Mouse (Mus musculus): ENCODE data around the gene Srsf7.

- TF ChIP-seq ZC3H11A (IDR thresholded peaks at IDR 0.05; ENCODE audit: borderline replicate concordance, low read depth, low read length) (no peak), CHD2 (IDR thresholded peaks at IDR 0.05; ENCODE audit: low read depth, low read length) (no peak), ZNF384 (IDR thresholded peaks at IDR 0.05; ENCODE audit: low read depth, low read length) (no peak), MAFK (IDR thresholded peaks at IDR 0.05; ENCODE audit: insufficient read depth, low read depth, low read length) (no peak), HCFC1 (IDR thresholded peaks at IDR 0.05; ENCODE audit: borderline replicate concordance, insufficient read depth, low read length) (no peak)
Observed at GRCm38 (mm10) chr17:80180468-80180867, 26.6 kb downstream of the Srsf7 start.
